Mouse (Mus musculus): Measurements from ENCODE around the gene Crispld2.

Crispld2 gene

GRCm38 (mm10) chr8:120054833-120055232 lies 62.6 kb downstream of the Crispld2 start:
- in situ Hi-C loops (cut with MboI; ENCODE audit: unreplicated experiment in 2 of 2): loop anchor here in 1 of 2 experiments (10.0 kb wide), 1 partner anchor 260 kb away; no protein-coding TSS in a partner anchor

GRCm38 (mm10) chr8:120057078-120057477 lies 64.8 kb downstream of the Crispld2 start:
- in situ Hi-C loops (cut with MboI; ENCODE audit: unreplicated experiment in 2 of 2): loop anchor here in 1 of 2 experiments (10.0 kb wide), 1 partner anchor 262 kb away; no protein-coding TSS in a partner anchor

- in situ Hi-C loops (cut with MboI; ENCODE audit: unreplicated experiment in 2 of 2): loop anchor here in 1 of 2 experiments (10.0 kb wide), 2 partner anchors 288 to 378 kb away; partner anchors contain the start of gene Tldc1
These were observed 70.5 kb downstream of the Crispld2 start for GRCm38 (mm10) chr8:120062742-120063141.

- in situ Hi-C loops (cut with MboI; ENCODE audit: unreplicated experiment in 2 of 2): loop anchor here in 1 of 2 experiments (10.0 kb wide), 2 partner anchors 289 to 379 kb away; partner anchors contain the start of gene Tldc1
These were observed 71.1 kb downstream of the Crispld2 start for GRCm38 (mm10) chr8:120063326-120063725.

GRCm38 (mm10) chr8:120065611-120066010 lies 73.4 kb downstream of the Crispld2 start:
- in situ Hi-C loops (cut with MboI; ENCODE audit: unreplicated experiment in 2 of 2): loop anchor here in 1 of 2 experiments (10.0 kb wide), 2 partner anchors 291 to 381 kb away; partner anchors contain the start of gene Tldc1

GRCm38 (mm10) chr8:120066226-120066625 lies 74.0 kb downstream of the Crispld2 start:
- in situ Hi-C loops (cut with MboI; ENCODE audit: unreplicated experiment in 2 of 2): loop anchor here in 1 of 2 experiments (10.0 kb wide), 2 partner anchors 291 to 381 kb away; partner anchors contain the start of gene Tldc1

- in situ Hi-C loops (cut with MboI; ENCODE audit: unreplicated experiment in 2 of 2): loop anchor here in 1 of 2 experiments (10.0 kb wide), 2 partner anchors 293 to 383 kb away; partner anchors contain the start of gene Tldc1
These were observed 75.9 kb downstream of the Crispld2 start for GRCm38 (mm10) chr8:120067936-120068668.

GRCm38 (mm10) chr8:120071684-120072083 lies 79.4 kb downstream of the Crispld2 start:
- in situ Hi-C loops (cut with MboI; ENCODE audit: unreplicated experiment in 2 of 2): loop anchor here in 1 of 2 experiments (10.0 kb wide), 1 partner anchor 387 kb away; no protein-coding TSS in a partner anchor

- in situ Hi-C loops (cut with MboI; ENCODE audit: unreplicated experiment in 2 of 2): loop anchor here in 1 of 2 experiments (10.0 kb wide), 1 partner anchor 387 kb away; no protein-coding TSS in a partner anchor
These were observed 80.0 kb downstream of the Crispld2 start for GRCm38 (mm10) chr8:120072259-120072658.

GRCm38 (mm10) chr8:120072827-120073226 lies 80.6 kb downstream of the Crispld2 start:
- in situ Hi-C loops (cut with MboI; ENCODE audit: unreplicated experiment in 2 of 2): loop anchor here in 1 of 2 experiments (10.0 kb wide), 1 partner anchor 388 kb away; no protein-coding TSS in a partner anchor

GRCm38 (mm10) chr8:120074516-120074915 lies 82.3 kb downstream of the Crispld2 start:
- in situ Hi-C loops (cut with MboI; ENCODE audit: unreplicated experiment in 2 of 2): loop anchor here in 1 of 2 experiments (10.0 kb wide), 1 partner anchor 390 kb away; no protein-coding TSS in a partner anchor

GRCm38 (mm10) chr8:120075347-120075746 lies 83.1 kb downstream of the Crispld2 start:
- in situ Hi-C loops (cut with MboI; ENCODE audit: unreplicated experiment in 2 of 2): loop anchor here (5.0 to 10.0 kb wide), 2 partner anchors 128 to 391 kb away; no protein-coding TSS in a partner anchor

GRCm38 (mm10) chr8:120078080-120078479 lies 85.8 kb downstream of the Crispld2 start:
- in situ Hi-C loops (cut with MboI; ENCODE audit: unreplicated experiment in 2 of 2): loop anchor here (5.0 to 10.0 kb wide), 2 partner anchors 131 to 393 kb away; no protein-coding TSS in a partner anchor

GRCm38 (mm10) chr8:120079361-120079760 lies 87.1 kb downstream of the Crispld2 start:
- in situ Hi-C loops (cut with MboI; ENCODE audit: unreplicated experiment in 2 of 2): loop anchor here (5.0 to 10.0 kb wide), 2 partner anchors 132 to 395 kb away; no protein-coding TSS in a partner anchor

GRCm38 (mm10) chr8:120083261-120083660 lies 91.0 kb downstream of the Crispld2 start:
- in situ Hi-C loops (cut with MboI; ENCODE audit: unreplicated experiment in 2 of 2): no loop called here

- in situ Hi-C loops (cut with MboI; ENCODE audit: unreplicated experiment in 2 of 2): no loop called here
These were observed 92.5 kb downstream of the Crispld2 start for GRCm38 (mm10) chr8:120084783-120085182.

- in situ Hi-C loops (cut with MboI; ENCODE audit: unreplicated experiment in 2 of 2): no loop called here
These were observed 97.3 kb downstream of the Crispld2 start for GRCm38 (mm10) chr8:120089511-120089910.

- in situ Hi-C loops (cut with MboI; ENCODE audit: unreplicated experiment in 2 of 2): no loop called here
These were observed 98.8 kb downstream of the Crispld2 start for GRCm38 (mm10) chr8:120091032-120091431.

GRCm38 (mm10) chr8:120093103-120093502 lies 100.9 kb downstream of the Crispld2 start:
- in situ Hi-C loops (cut with MboI; ENCODE audit: unreplicated experiment in 2 of 2): no loop called here

- in situ Hi-C loops (cut with MboI; ENCODE audit: unreplicated experiment in 2 of 2): no loop called here
These were observed 102.6 kb downstream of the Crispld2 start for GRCm38 (mm10) chr8:120094801-120095200.

- in situ Hi-C loops (cut with MboI; ENCODE audit: unreplicated experiment in 2 of 2): no loop called here
These were observed 104.2 kb downstream of the Crispld2 start for GRCm38 (mm10) chr8:120096486-120096885.
